Mouse (Mus musculus) liver, postnatal 0 days (tissue): Measurements from ENCODE around the gene Gm14597. TPM values are rescaled to one million over a fixed set of nuclear protein-coding genes. Genes with fewer than 3 reads are reported as not detected.
"Not testable (repeated sequence)": the region's sequence is repeated elsewhere in the genome, so short reads cannot be mapped to it uniquely, and the experiment has no call there.

Source experiments
- ATAC-seq: fragments of 200-750 bp; cut with Nextera tagmentation; 2 replicates; pipeline ENCODE4 v1.8.0; 2017; ENCODE audit warnings: mild to moderate bottlenecking, moderate library complexity
- DNase-seq: peaks from one replicate; pipeline ENCODE4 v3.0.0-alpha.2; 2016
- H3K27ac ChIP-seq: fragments of 300-500 bp; sonication (generic); 2 replicates; pipeline ENCODE4 v1.5.1; 2014; ENCODE audit warnings: antibody characterized with exemption, moderate library complexity, mild to moderate bottlenecking, low read depth
- H3K27me3 ChIP-seq: fragments of 300-500 bp; sonication (generic); 2 replicates; pipeline ENCODE4 v1.6.1; 2014; ENCODE audit warnings: low read length, control low read depth, mixed read lengths; ENCODE audit not compliant: insufficient read depth
- H3K36me3 ChIP-seq: fragments of 300-500 bp; sonication (generic); replicated peaks from 2 replicates; pipeline ENCODE4 v1.6.1; 2014; ENCODE audit warnings: mild to moderate bottlenecking, control low read depth, low read length, moderate library complexity, mixed read lengths; ENCODE audit not compliant: insufficient read depth
- H3K4me1 ChIP-seq: fragments of 300-500 bp; sonication (generic); 2 replicates; pipeline ENCODE4 v1.6.1; 2014; ENCODE audit warnings: antibody characterized with exemption, mild to moderate bottlenecking, control low read depth; ENCODE audit not compliant: insufficient read depth
- H3K4me2 ChIP-seq: fragments of 300-500 bp; sonication (generic); 2 replicates; pipeline ENCODE4 v1.6.1; 2014; ENCODE audit warnings: low read depth, mild to moderate bottlenecking, low read length, moderate library complexity, mixed read lengths
- H3K4me3 ChIP-seq: fragments of 300-500 bp; sonication (generic); 2 replicates; pipeline ENCODE4 v1.5.1; 2014; ENCODE audit warnings: low read depth, low read length
- H3K9ac ChIP-seq: fragments of 300-500 bp; sonication (generic); replicated peaks from 2 replicates; pipeline ENCODE4 v1.6.1; 2014; ENCODE audit warnings: mild to moderate bottlenecking, moderate library complexity
- H3K9me3 ChIP-seq: fragments of 300-500 bp; sonication (generic); 2 replicates; pipeline ENCODE4 v1.6.1; 2016; ENCODE audit warnings: mild to moderate bottlenecking, control low read depth, low read length, mixed read lengths
- CTCF ChIP-seq: sonication (generic); IDR thresholded peaks from 2 replicates; pipeline ENCODE4 v1.5.1; 2016; ENCODE audit warnings: antibody characterized with exemption, low read depth
- EP300 ChIP-seq: IDR thresholded peaks from 2 replicates; pipeline ENCODE4 v1.6.1; 2016; ENCODE audit warnings: antibody characterized with exemption, low read depth, mild to moderate bottlenecking
- WGBS: fragments of 180-500 bp; shearing (Covaris S2); extraction: QIAGEN DNeasy Blood & Tissue Kit; methylation state at CpG from one replicate; pipeline ENCODE4 v1.1.7; 2014; ENCODE audit not compliant: insufficient replicate concordance; 5-methylcytosine and 5-hydroxymethylcytosine counted together
- polyA plus RNA-seq: library from polyadenylated mRNA; unstranded; fragments of >200 nt; fragmentation: Nextera tagmentation; extraction: Ambion mirVana; gene quantifications from 2 replicates; pipeline ENCODE4 v1.2.1, GENCODE M21; 2015

The Gm14597 gene
- polyA plus RNA-seq, 1 experiment from 2014 or later = not detected

DNA sequence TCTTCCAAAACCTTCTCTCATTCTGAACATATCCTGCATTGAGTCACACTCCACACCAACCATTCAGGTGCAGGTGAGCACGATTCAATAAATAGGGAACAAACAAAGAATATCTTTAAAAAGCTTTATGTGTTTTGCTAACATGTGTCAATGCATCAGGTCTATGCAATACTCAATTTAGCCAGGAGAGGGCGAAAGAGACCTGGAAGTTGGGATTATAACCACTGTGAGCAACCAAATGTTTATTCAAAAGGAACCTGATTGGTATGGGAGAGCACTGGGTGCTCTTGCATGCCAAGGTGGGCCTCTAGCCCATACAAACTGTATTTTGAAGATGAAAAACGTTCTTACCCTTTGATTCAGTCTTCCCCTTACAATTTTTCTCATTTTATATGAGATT lies 1.8 kb upstream of the Gm14597 start:
- Histone ChIP-seq H3K9me3 (no peaks in the 10 kb centered on the region), H3K27ac (no peak overlapping the region), H3K9ac (no peak overlapping the region), H3K27me3 (no peaks in the 10 kb centered on the region), H3K36me3 (no peaks in the 10 kb centered on the region), H3K4me2 (no peak overlapping the region), H3K4me1 (no peaks in the 10 kb centered on the region), H3K4me3 (no peak overlapping the region)
- no peak for ATAC-seq
- DNase-seq = peak; percentile 42
- TF ChIP-seq CTCF (peak; percentile 75), EP300 (no peak)
- 0% methylated on average over 3 of the region's 3 CpGs for WGBS

- Histone ChIP-seq H3K27ac (no peak overlapping the region), H3K9me3 (no peaks in the 10 kb centered on the region), H3K27me3 (no peaks in the 10 kb centered on the region), H3K4me3 (peak overlapping the region; percentile 35; the same call in 1 of the 2 replicates), H3K4me1 (no peaks in the 10 kb centered on the region), H3K4me2 (peak overlapping the region; percentile 54), H3K9ac (peak overlapping the region; percentile 21; the same call in 1 of the 2 replicates), H3K36me3 (no peaks in the 10 kb centered on the region)
- WGBS = 34% methylated on average over 17 of the region's 18 CpGs
- TF ChIP-seq CTCF (no peak), EP300 (no peak)
- DNase-seq (no peak), ATAC-seq (no peak)
Measured at GRCm38 (mm10) chrX:53608122-53608813, 511 bp downstream of the Gm14597 start.

- H3K9ac ChIP-seq = peak within 1 kb of the TSS; percentile 21; the same call in 1 of the 2 replicates
- no peak within 1 kb of the TSS for H3K27ac ChIP-seq
- no peak for ATAC-seq
- H3K4me2 ChIP-seq = peak within 1 kb of the TSS; percentile 54
- DNase-seq = peak; percentile 35
- H3K4me1 ChIP-seq = no peaks in the 10 kb centered on the region
- no peaks in the 10 kb centered on the region for H3K36me3 ChIP-seq
- peak within 1 kb of the TSS; percentile 35; the same call in 1 of the 2 replicates for H3K4me3 ChIP-seq
- H3K9me3 ChIP-seq = no peaks in the 10 kb centered on the region
- no peaks in the 10 kb centered on the region for H3K27me3 ChIP-seq
- WGBS = 30% methylated on average over 19 of the region's 20 CpGs
- no peak for TF ChIP-seq EP300
- TF ChIP-seq CTCF = no peak
Measured at GRCm38 (mm10) chrX:53607242-53608121, 1.3 kb downstream of the Gm14597 start, which contains the start of gene Rtl8c. Gene Rtl8c (plus strand): TSS chrX:53608032.

- H3K9ac ChIP-seq, H3K4me3 ChIP-seq, ATAC-seq, H3K4me1 ChIP-seq, DNase-seq, H3K27ac ChIP-seq, H3K4me2 ChIP-seq, H3K9me3 ChIP-seq, H3K36me3 ChIP-seq, H3K27me3 ChIP-seq: not testable (repeated sequence)
- WGBS = 47% methylated on average over 1 of the region's 1 CpGs
Measured at GRCm38 (mm10) chrX:53606176-53606575, 2.6 kb downstream of the Gm14597 start.

DNA sequence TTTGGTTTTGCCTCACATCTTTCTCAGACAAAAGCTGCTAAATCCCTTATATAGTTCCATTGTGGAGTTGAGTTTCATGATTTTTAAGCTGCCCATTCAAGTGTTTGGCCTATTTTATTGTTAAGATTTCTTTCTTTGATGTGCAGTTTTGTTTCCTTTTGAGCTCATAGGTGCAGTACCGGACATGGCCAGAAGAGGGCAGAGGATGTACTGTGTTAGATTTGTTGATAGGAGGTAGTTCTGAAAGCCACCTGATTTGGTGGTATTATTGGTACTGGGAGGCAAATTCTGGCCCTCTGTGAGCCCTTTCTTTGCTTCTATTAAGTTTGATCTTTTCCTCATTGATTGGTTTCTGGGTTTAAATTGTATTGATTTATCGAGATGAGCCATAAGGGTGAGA lies 8.8 kb downstream of the Gm14597 start:
- not testable (repeated sequence) for H3K4me2 ChIP-seq, H3K4me3 ChIP-seq, H3K9me3 ChIP-seq, H3K27me3 ChIP-seq, ATAC-seq, H3K9ac ChIP-seq, H3K36me3 ChIP-seq, H3K4me1 ChIP-seq, DNase-seq, H3K27ac ChIP-seq
- 50% methylated on average over 2 of the region's 2 CpGs for WGBS
- TF ChIP-seq CTCF = peak; percentile 52

DNA sequence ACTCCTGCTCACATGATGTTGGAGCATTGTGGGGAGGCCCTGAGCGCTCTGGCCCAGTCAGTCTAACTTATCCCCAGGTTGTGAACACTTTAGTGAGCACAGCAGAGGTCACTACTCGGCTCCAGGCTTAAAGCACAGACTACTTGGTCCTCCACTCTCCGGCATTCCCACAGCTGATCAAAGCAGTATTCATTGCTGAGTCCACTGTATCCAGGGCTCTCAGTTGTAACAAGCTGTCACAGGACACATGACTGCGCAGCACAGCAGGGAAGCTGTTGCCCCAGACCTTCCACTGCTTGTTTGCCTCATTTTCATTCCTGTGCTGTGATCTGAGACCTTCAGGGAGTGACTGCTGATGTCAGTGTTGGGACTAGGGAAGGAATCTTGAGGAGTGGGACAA lies 25.4 kb downstream of the Gm14597 start:
- H3K9ac ChIP-seq, H3K27me3 ChIP-seq, H3K4me2 ChIP-seq, H3K36me3 ChIP-seq, H3K4me1 ChIP-seq, DNase-seq, ATAC-seq, H3K9me3 ChIP-seq, H3K27ac ChIP-seq, H3K4me3 ChIP-seq: not testable (repeated sequence)
- WGBS = 50% methylated on average over 2 of the region's 4 CpGs

GRCm38 (mm10) chrX:53581407-53581806 lies 27.4 kb downstream of the Gm14597 start:
- H3K4me3 ChIP-seq, H3K27ac ChIP-seq, H3K9me3 ChIP-seq, ATAC-seq, H3K4me1 ChIP-seq, H3K27me3 ChIP-seq, H3K9ac ChIP-seq, DNase-seq, H3K36me3 ChIP-seq, H3K4me2 ChIP-seq: not testable (repeated sequence)
- WGBS = 59% methylated on average over 2 of the region's 4 CpGs
